Mouse (Mus musculus) central nervous system, embryonic 18 days (tissue): ENCODE data around the gene Homer1. TPM values are rescaled to one million over a fixed set of nuclear protein-coding genes. Genes with fewer than 3 reads are reported as not detected.

Source experiments
- polyA plus RNA-seq: library from polyadenylated mRNA; depleted of rRNA; stranded (reverse); fragments of >200 nt; gene quantifications from 2 replicates; pipeline ENCODE4 v1.2.3, GENCODE M21; 2012; rRNA removed

Homer1 gene
- polyA plus RNA-seq, result 27.7 and 28.2 TPM in 2 replicates

GRCm38 (mm10) chr13:93299316-93299715 lies at the start of gene Homer1:
Gene Homer1, plus strand, starts transcription at chr13:93299635.

Other genes with a start within 250 kb of the Homer1 start
- gene Cmya5, start 154.9 kb upstream of the Homer1 start, polyA plus RNA-seq, result 0.27 and 0.62 TPM in 2 replicates
- 46.7 and 47.4 TPM in 2 replicates for gene Tent2, start 107.2 kb upstream of the Homer1 start, polyA plus RNA-seq
- 13.1 and 13.4 TPM in 2 replicates for gene Jmy, start 200.2 kb downstream of the Homer1 start, polyA plus RNA-seq